Mouse (Mus musculus): ENCODE results near the gene Adgrg3.
A peak's percentile ranks its signal among the peaks of the same experiment; 100 is the strongest.

Adgrg3 gene

GRCm38 (mm10) chr8:94992996-94993724 is 24.3 kb upstream of the Adgrg3 start:
- DNase-seq = peak in 1 of 2 experiments; percentile 39

- DNase-seq = peak; percentile 71 to 73
Observed at GRCm38 (mm10) chr8:94994006-94994405, 23.5 kb upstream of the Adgrg3 start.

GRCm38 (mm10) chr8:94994510-94994909 is 23.0 kb upstream of the Adgrg3 start:
- no peak for DNase-seq

- DNase-seq = peak in 1 of 2 experiments; percentile 27
Observed at GRCm38 (mm10) chr8:94995336-94995893, 22.1 kb upstream of the Adgrg3 start.

- no peak for DNase-seq
Observed at GRCm38 (mm10) chr8:94996037-94996436, 21.5 kb upstream of the Adgrg3 start.

- peak; percentile 88 to 89 for DNase-seq
Observed at GRCm38 (mm10) chr8:94996899-94997856, 20.3 kb upstream of the Adgrg3 start.

- DNase-seq = no peak
Observed at GRCm38 (mm10) chr8:94997857-94998243, 19.6 kb upstream of the Adgrg3 start.

GRCm38 (mm10) chr8:94998431-94998830 is 19.1 kb upstream of the Adgrg3 start:
- DNase-seq = no peak

- peak; percentile 41 to 82 for DNase-seq
Observed at GRCm38 (mm10) chr8:94999004-94999403, 18.5 kb upstream of the Adgrg3 start.

GRCm38 (mm10) chr8:94999956-95000355 is 17.5 kb upstream of the Adgrg3 start:
- peak; percentile 53 to 78 for DNase-seq

- DNase-seq = peak; percentile 77 to 80
Observed at GRCm38 (mm10) chr8:95000684-95001083, 16.8 kb upstream of the Adgrg3 start.

GRCm38 (mm10) chr8:95001165-95001564 is 16.3 kb upstream of the Adgrg3 start:
- no peak for DNase-seq

- DNase-seq = peak; percentile 84 to 87
Observed at GRCm38 (mm10) chr8:95001655-95002054, 15.8 kb upstream of the Adgrg3 start.

- DNase-seq = no peak
Observed at GRCm38 (mm10) chr8:95002089-95002655, 15.3 kb upstream of the Adgrg3 start.

GRCm38 (mm10) chr8:95012442-95012919 is 5.0 kb upstream of the Adgrg3 start:
- no peak for DNase-seq

- no peak for DNase-seq
Observed at GRCm38 (mm10) chr8:95015866-95016265, 1.6 kb upstream of the Adgrg3 start.

GRCm38 (mm10) chr8:95016684-95017083 is 808 bp upstream of the Adgrg3 start:
- no peak for DNase-seq

- DNase-seq = no peak
Observed at GRCm38 (mm10) chr8:95017969-95018635, 610 bp downstream of the Adgrg3 start.

GRCm38 (mm10) chr8:95020293-95020777 is 2.8 kb downstream of the Adgrg3 start:
- DNase-seq = peak; percentile 41 to 55

- no peak for DNase-seq
Observed at GRCm38 (mm10) chr8:95020821-95021220, 3.3 kb downstream of the Adgrg3 start.

- no peak for DNase-seq
Observed at GRCm38 (mm10) chr8:95023201-95023600, 5.7 kb downstream of the Adgrg3 start.

GRCm38 (mm10) chr8:95024387-95024786 is 6.9 kb downstream of the Adgrg3 start:
- no peak for DNase-seq
